Mouse (Mus musculus): ENCODE measurements around the gene Dclk1. TPM values are rescaled to one million over a fixed set of nuclear protein-coding genes. Genes with fewer than 3 reads are reported as not detected.

The Dclk1 gene
- polyA plus RNA-seq, 2 experiments: 23.3 to 66.2 TPM

DNA sequence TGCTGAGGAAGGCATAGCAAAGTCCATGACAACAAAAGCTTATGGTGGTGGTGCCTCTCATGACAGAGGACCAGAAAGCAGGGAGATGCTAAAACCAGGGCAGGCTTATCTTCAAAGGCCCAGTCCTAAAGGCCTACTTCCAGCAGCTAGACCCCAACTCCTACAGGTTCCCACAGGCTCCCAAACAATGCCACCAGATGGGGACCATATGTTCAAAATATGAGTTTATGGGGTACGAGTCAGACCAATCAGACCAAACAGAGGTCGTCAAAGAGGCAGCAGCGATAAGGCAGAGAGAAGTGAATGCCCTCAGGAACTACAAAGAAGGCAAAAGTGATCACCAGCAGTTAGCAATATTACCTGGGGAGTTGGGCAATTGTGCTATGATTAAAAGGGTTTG is 303.1 kb downstream of the Dclk1 start:
- Histone ChIP-seq H3K4me2 (replicated peaks; ENCODE audit: low read depth, low read length, severe bottlenecking) (no peak overlapping the region), H3K9me3 (ENCODE audit: control insufficient read depth, low read length) (no peaks in the 10 kb centered on the region), H3K36me3 (ENCODE audit: control insufficient read depth, insufficient read depth, low read length) (no peaks in the 10 kb centered on the region), H3K9ac (ENCODE audit: low read depth, low read length, severe bottlenecking) (no peak overlapping the region), H3K4me3 (replicated peaks; ENCODE audit: low read length) (no peak overlapping the region), H3K4me1 (ENCODE audit: control insufficient read depth, insufficient read depth, low read length) (peaks cover 26% of the 10 kb centered on the region), H3K27ac (replicated peaks; ENCODE audit: low read depth, low read length) (no peak overlapping the region), H3K27me3 (ENCODE audit: control insufficient read depth, insufficient read depth, low read length) (no peaks in the 10 kb centered on the region)
- DNase-seq (ENCODE audit: low spot score) (peak; percentile 13), ATAC-seq (ENCODE audit: low FRiP score, low read depth) (no peak)
- TF ChIP-seq POLR2A (IDR thresholded peaks at IDR 0.05; ENCODE audit: borderline replicate concordance, extremely low read depth, insufficient read depth, insufficient read length): no peak
- WGBS: 31% methylated on average over 3 of the region's 3 CpGs

GRCm38 (mm10) chr3:55545916-55546315 is 303.8 kb downstream of the Dclk1 start:
- Histone ChIP-seq H3K27ac (replicated peaks; ENCODE audit: low read depth, low read length) (no peak overlapping the region), H3K9ac (ENCODE audit: low read depth, low read length, severe bottlenecking) (no peak overlapping the region), H3K27me3 (ENCODE audit: control insufficient read depth, insufficient read depth, low read length) (no peaks in the 10 kb centered on the region), H3K36me3 (ENCODE audit: control insufficient read depth, insufficient read depth, low read length) (no peaks in the 10 kb centered on the region), H3K4me3 (replicated peaks; ENCODE audit: low read length) (no peak overlapping the region), H3K9me3 (ENCODE audit: control insufficient read depth, low read length) (no peaks in the 10 kb centered on the region), H3K4me2 (replicated peaks; ENCODE audit: low read depth, low read length, severe bottlenecking) (no peak overlapping the region), H3K4me1 (ENCODE audit: control insufficient read depth, insufficient read depth, low read length) (peaks cover 27% of the 10 kb centered on the region)
- DNase-seq (ENCODE audit: low spot score): no peak
- ATAC-seq (ENCODE audit: low FRiP score, low read depth): no peak
- 92% methylated on average over 9 of the region's 9 CpGs for WGBS
- TF ChIP-seq POLR2A (IDR thresholded peaks at IDR 0.05; ENCODE audit: borderline replicate concordance, extremely low read depth, insufficient read depth, insufficient read length): no peak

GRCm38 (mm10) chr3:55547106-55547505 is 304.9 kb downstream of the Dclk1 start:
- no peaks in the 10 kb centered on the region for H3K9me3 ChIP-seq (ENCODE audit: control insufficient read depth, low read length)
- H3K27me3 ChIP-seq (ENCODE audit: control insufficient read depth, insufficient read depth, low read length): no peaks in the 10 kb centered on the region
- no peak overlapping the region for H3K4me2 ChIP-seq (replicated peaks; ENCODE audit: low read depth, low read length, severe bottlenecking)
- no peak overlapping the region for H3K9ac ChIP-seq (ENCODE audit: low read depth, low read length, severe bottlenecking)
- H3K4me3 ChIP-seq (replicated peaks; ENCODE audit: low read length): no peak overlapping the region
- WGBS: 66% methylated on average over 2 of the region's 2 CpGs
- H3K36me3 ChIP-seq (ENCODE audit: control insufficient read depth, insufficient read depth, low read length): no peaks in the 10 kb centered on the region
- peaks cover 35% of the 10 kb centered on the region for H3K4me1 ChIP-seq (ENCODE audit: control insufficient read depth, insufficient read depth, low read length)
- no peak for TF ChIP-seq POLR2A (IDR thresholded peaks at IDR 0.05; ENCODE audit: borderline replicate concordance, extremely low read depth, insufficient read depth, insufficient read length)
- ATAC-seq (ENCODE audit: low FRiP score, low read depth) (no peak), DNase-seq (ENCODE audit: low spot score) (no peak)
- no peak overlapping the region for H3K27ac ChIP-seq (replicated peaks; ENCODE audit: low read depth, low read length)

DNA sequence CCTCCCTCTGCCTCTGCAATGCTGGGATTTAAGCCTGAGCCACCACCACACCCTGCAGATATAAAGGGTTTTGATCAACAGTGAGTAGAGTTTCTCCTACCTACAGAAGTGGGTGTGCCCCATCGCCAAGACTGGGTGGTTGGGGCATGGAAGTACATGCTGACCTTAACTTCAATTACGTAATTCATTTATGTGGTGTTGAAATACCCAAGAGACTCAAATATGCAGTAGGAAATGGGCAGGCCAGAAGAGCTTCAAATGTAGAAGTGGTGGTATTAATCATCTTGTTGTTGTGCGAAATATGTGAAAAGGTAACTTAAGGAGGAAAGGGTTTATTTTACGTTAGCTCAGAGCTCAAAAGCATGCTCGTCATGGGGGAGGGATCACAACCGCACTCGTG is 307.2 kb downstream of the Dclk1 start:
- no peak for ATAC-seq (ENCODE audit: low FRiP score, low read depth)
- no peaks in the 10 kb centered on the region for H3K9me3 ChIP-seq (ENCODE audit: control insufficient read depth, low read length)
- no peak for DNase-seq (ENCODE audit: low spot score)
- WGBS: 70% methylated on average over 7 of the region's 7 CpGs
- H3K4me2 ChIP-seq (replicated peaks; ENCODE audit: low read depth, low read length, severe bottlenecking): no peak overlapping the region
- no peak overlapping the region for H3K4me3 ChIP-seq (replicated peaks; ENCODE audit: low read length)
- no peak for TF ChIP-seq POLR2A (IDR thresholded peaks at IDR 0.05; ENCODE audit: borderline replicate concordance, extremely low read depth, insufficient read depth, insufficient read length)
- no peak overlapping the region for H3K9ac ChIP-seq (ENCODE audit: low read depth, low read length, severe bottlenecking)
- H3K27me3 ChIP-seq (ENCODE audit: control insufficient read depth, insufficient read depth, low read length): no peaks in the 10 kb centered on the region
- peaks cover 24% of the 10 kb centered on the region for H3K4me1 ChIP-seq (ENCODE audit: control insufficient read depth, insufficient read depth, low read length)
- no peak overlapping the region for H3K27ac ChIP-seq (replicated peaks; ENCODE audit: low read depth, low read length)
- H3K36me3 ChIP-seq (ENCODE audit: control insufficient read depth, insufficient read depth, low read length): no peaks in the 10 kb centered on the region

DNA sequence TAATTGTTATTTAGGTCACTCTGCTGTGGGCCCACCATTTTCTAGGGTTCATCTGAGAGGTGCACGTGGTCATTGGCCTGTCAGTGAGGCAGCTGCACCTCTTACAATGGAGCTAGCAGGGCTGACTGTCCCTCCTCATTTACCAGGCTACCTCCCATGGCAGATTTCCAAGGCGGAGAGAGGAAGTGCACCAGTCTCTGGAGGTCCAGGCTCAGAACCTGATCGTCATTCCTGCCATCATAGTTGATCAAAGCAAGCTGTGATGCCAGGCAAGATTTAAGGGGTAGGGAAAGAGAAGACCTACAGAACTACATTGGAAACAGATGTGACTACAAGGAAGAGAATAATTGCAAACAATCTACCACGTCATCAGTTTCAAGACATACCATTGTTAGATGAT is 308.8 kb downstream of the Dclk1 start:
- no peak overlapping the region for H3K9ac ChIP-seq (ENCODE audit: low read depth, low read length, severe bottlenecking)
- DNase-seq (ENCODE audit: low spot score): no peak
- peaks cover 17% of the 10 kb centered on the region for H3K4me1 ChIP-seq (ENCODE audit: control insufficient read depth, insufficient read depth, low read length)
- H3K4me2 ChIP-seq (replicated peaks; ENCODE audit: low read depth, low read length, severe bottlenecking): no peak overlapping the region
- 34% methylated on average over 4 of the region's 4 CpGs for WGBS
- H3K36me3 ChIP-seq (ENCODE audit: control insufficient read depth, insufficient read depth, low read length): no peaks in the 10 kb centered on the region
- no peaks in the 10 kb centered on the region for H3K9me3 ChIP-seq (ENCODE audit: control insufficient read depth, low read length)
- H3K27ac ChIP-seq (replicated peaks; ENCODE audit: low read depth, low read length): no peak overlapping the region
- ATAC-seq (ENCODE audit: low FRiP score, low read depth): no peak
- TF ChIP-seq POLR2A (IDR thresholded peaks at IDR 0.05; ENCODE audit: borderline replicate concordance, extremely low read depth, insufficient read depth, insufficient read length): no peak
- no peak overlapping the region for H3K4me3 ChIP-seq (replicated peaks; ENCODE audit: low read length)
- H3K27me3 ChIP-seq (ENCODE audit: control insufficient read depth, insufficient read depth, low read length): no peaks in the 10 kb centered on the region

GRCm38 (mm10) chr3:55551912-55552311 is 309.7 kb downstream of the Dclk1 start:
- DNase-seq (ENCODE audit: low spot score) (no peak), ATAC-seq (ENCODE audit: low FRiP score, low read depth) (no peak)
- Histone ChIP-seq H3K27me3 (ENCODE audit: control insufficient read depth, insufficient read depth, low read length) (no peaks in the 10 kb centered on the region), H3K9ac (ENCODE audit: low read depth, low read length, severe bottlenecking) (no peak overlapping the region), H3K36me3 (ENCODE audit: control insufficient read depth, insufficient read depth, low read length) (no peaks in the 10 kb centered on the region), H3K27ac (replicated peaks; ENCODE audit: low read depth, low read length) (no peak overlapping the region), H3K4me3 (replicated peaks; ENCODE audit: low read length) (no peak overlapping the region), H3K9me3 (ENCODE audit: control insufficient read depth, low read length) (no peaks in the 10 kb centered on the region), H3K4me2 (replicated peaks; ENCODE audit: low read depth, low read length, severe bottlenecking) (no peak overlapping the region), H3K4me1 (ENCODE audit: control insufficient read depth, insufficient read depth, low read length) (peaks cover 11% of the 10 kb centered on the region)
- no peak for TF ChIP-seq POLR2A (IDR thresholded peaks at IDR 0.05; ENCODE audit: borderline replicate concordance, extremely low read depth, insufficient read depth, insufficient read length)
- 69% methylated on average over 4 of the region's 4 CpGs for WGBS

Data from limb, embryonic 14.5 days (tissue).